Mouse (Mus musculus) testis, adult 2 months (tissue): ENCODE measurements around the gene Itfg2.

Source experiments
- CTCF ChIP-seq: fragments of 200-500 bp; IDR thresholded peaks from 2 replicates; pipeline ENCODE4 v1.5.1; 2012; ENCODE audit warnings: low read depth, mild to moderate bottlenecking, inconsistent platforms, low read length, moderate library complexity; ENCODE audit not compliant: control insufficient read depth, insufficient read depth, insufficient replicate concordance
- POLR2A ChIP-seq: fragments of 200-500 bp; IDR thresholded peaks from 2 replicates; pipeline ENCODE4 v1.6.1; 2012; ENCODE audit warnings: low read depth, mild to moderate bottlenecking, inconsistent platforms, low read length, moderate library complexity; ENCODE audit not compliant: control insufficient read depth

DNA sequence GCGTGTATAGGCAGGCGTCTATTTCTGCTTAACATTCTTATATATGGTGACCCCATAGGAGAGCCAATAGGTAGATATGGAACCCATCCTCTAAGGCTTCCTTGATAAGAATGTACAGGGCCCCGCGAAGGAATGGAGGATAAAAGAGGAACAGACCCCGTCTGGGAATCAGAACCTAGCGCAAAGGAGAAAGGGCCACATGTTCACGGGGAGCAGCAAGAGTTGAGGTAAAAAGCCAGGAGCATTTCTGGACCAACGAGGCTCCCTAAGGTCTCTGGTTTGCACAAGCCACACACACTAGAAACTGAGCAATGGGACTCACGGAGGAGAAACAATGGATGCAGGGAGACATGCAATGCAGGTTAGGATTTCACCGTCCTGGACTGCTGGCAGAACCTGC lies 12.6 kb upstream of the Itfg2 start:
- TF ChIP-seq CTCF (no peak), POLR2A (no peak)
